ENCODE assay signal across 10 mouse cellular contexts in genomic region chr2:85022043-85022442, GRCm38 (mm10). TPM values are rescaled to one million over a fixed set of nuclear protein-coding genes. Genes with fewer than 3 reads are reported as not detected.
DNase-seq lines count a peak whose midpoint lies in the region; ATAC-seq and TF ChIP-seq lines count a peak whose summit lies in the region.
"Had no signal": no experiment of that assay in that cellular context is flagged by ENCODE, and none has a peak within 500 bp of the region (broad histone marks: within the 10 kb centered on the region; RNA-seq: fewer than 3 reads in every experiment).

No protein-coding gene starts in this region.

- DNase-seq in hindbrain, embryonic 11.5 days (ENCODE audit: low spot score): peak; percentile 46
- DNase-seq in ZHBTc4 (ENCODE audit: low read depth, low spot score): peak; percentile 56
- peak; percentile 32 for DNase-seq in kidney, postnatal 14 days
- no peak for DNase-seq in urinary bladder, postnatal 36 days (ENCODE audit: low spot score in 2 of 2)
- DNase-seq in thymus, postnatal 0 days (ENCODE audit: low spot score): no peak

- no peak overlapping the region for H3K4me3 ChIP-seq in hindbrain, embryonic 11.5 days (ENCODE audit: low read depth, low read length)
- no peak overlapping the region for H3K4me3 ChIP-seq in hindbrain, embryonic 16.5 days (ENCODE audit: low read length)
- H3K4me3 ChIP-seq in E14TG2a.4 (replicated peaks; ENCODE audit: low read length): no peak overlapping the region
- no peak overlapping the region for H3K4me3 ChIP-seq in midbrain, embryonic 15.5 days
- H3K4me3 ChIP-seq: myocyte had no signal

- no peak for ATAC-seq in hindbrain, embryonic 11.5 days (ENCODE audit: low FRiP score)
- no peak; the same call in 1 of the 2 replicates for ATAC-seq in hindbrain, embryonic 16.5 days
- ATAC-seq in midbrain, embryonic 15.5 days (replicated peaks): no peak

- H3K27me3 ChIP-seq in hindbrain, embryonic 11.5 days (ENCODE audit: control insufficient read depth, insufficient read depth, low read length): no peaks in the 10 kb centered on the region
- no peaks in the 10 kb centered on the region for H3K27me3 ChIP-seq in hindbrain, embryonic 16.5 days (replicated peaks; ENCODE audit: control insufficient read depth, insufficient read depth, low read length)
- H3K27me3 ChIP-seq in E14TG2a.4 (ENCODE audit: insufficient read depth, low read length): peaks cover 26% of the 10 kb centered on the region; the same call in 1 of the 2 replicates
- no peaks in the 10 kb centered on the region for H3K27me3 ChIP-seq in midbrain, embryonic 15.5 days (replicated peaks)

- WGBS in hindbrain, embryonic 11.5 days: 22% methylated on average over 4 of the region's 4 CpGs
- WGBS in hindbrain, embryonic 16.5 days: 19% methylated on average over 4 of the region's 4 CpGs
- 25% methylated on average over 4 of the region's 4 CpGs for WGBS in midbrain, embryonic 15.5 days

- H3K36me3 ChIP-seq in hindbrain, embryonic 11.5 days (ENCODE audit: control insufficient read depth, insufficient read depth, low read length): no peaks in the 10 kb centered on the region
- no peaks in the 10 kb centered on the region for H3K36me3 ChIP-seq in hindbrain, embryonic 16.5 days (ENCODE audit: control insufficient read depth, insufficient read depth, low read length)
- no peaks in the 10 kb centered on the region for H3K36me3 ChIP-seq in E14TG2a.4 (ENCODE audit: insufficient read depth, low read length)
- H3K36me3 ChIP-seq in midbrain, embryonic 15.5 days (replicated peaks): no peaks in the 10 kb centered on the region

- peak; percentile 51 for TF ChIP-seq CTCF in E14TG2a.4 (conservative IDR thresholded peaks at IDR 0.05; ENCODE audit: low read length)

- H3K4me1 ChIP-seq in hindbrain, embryonic 11.5 days (replicated peaks; ENCODE audit: control insufficient read depth, insufficient read depth, low read length): no peaks in the 10 kb centered on the region
- no peaks in the 10 kb centered on the region for H3K4me1 ChIP-seq in hindbrain, embryonic 16.5 days (ENCODE audit: control insufficient read depth, insufficient read depth, low read depth, low read length)
- 0 out of 2 replicates have a peak, but pooled peaks cover 3% of the 10 kb centered on the region for H3K4me1 ChIP-seq in E14TG2a.4 (replicated peaks; ENCODE audit: low read depth, low read length)
- no peaks in the 10 kb centered on the region for H3K4me1 ChIP-seq in midbrain, embryonic 15.5 days

- H3K9me3 ChIP-seq in hindbrain, embryonic 11.5 days (ENCODE audit: control insufficient read depth, low read length): no peaks in the 10 kb centered on the region
- no peaks in the 10 kb centered on the region for H3K9me3 ChIP-seq in hindbrain, embryonic 16.5 days (ENCODE audit: control insufficient read depth, low read length)
- no peaks in the 10 kb centered on the region for H3K9me3 ChIP-seq in E14TG2a.4 (ENCODE audit: low read length)
- H3K9me3 ChIP-seq in midbrain, embryonic 15.5 days: no peaks in the 10 kb centered on the region

- H3K27ac ChIP-seq in hindbrain, embryonic 11.5 days (ENCODE audit: low read depth, low read length): no peak overlapping the region
- no peak overlapping the region for H3K27ac ChIP-seq in hindbrain, embryonic 16.5 days (ENCODE audit: low read depth, low read length)
- no peak overlapping the region for H3K27ac ChIP-seq in midbrain, embryonic 15.5 days

- no peak overlapping the region for H3K9ac ChIP-seq in hindbrain, embryonic 11.5 days (ENCODE audit: low read depth, low read length)
- H3K9ac ChIP-seq in hindbrain, embryonic 16.5 days (ENCODE audit: low read depth, low read length): no peak overlapping the region
- H3K9ac ChIP-seq in midbrain, embryonic 15.5 days: no peak overlapping the region

- no peak overlapping the region for H3K4me2 ChIP-seq in hindbrain, embryonic 11.5 days (replicated peaks; ENCODE audit: low read depth, low read length)
- H3K4me2 ChIP-seq in hindbrain, embryonic 16.5 days (ENCODE audit: low read length): no peak overlapping the region
- H3K4me2 ChIP-seq in midbrain, embryonic 15.5 days: no peak overlapping the region
- H3K4me2 ChIP-seq: heart, embryonic 11.5 days had no signal

RNA-seq across cellular contexts. Expression of gene Ssrp1, which starts 15.0 kb away (rescaled TPM):
- 306 and 340 TPM in 2 replicates for polyA plus RNA-seq in hindbrain, embryonic 11.5 days (2014; fragmentation: Nextera tagmentation; extraction: Ambion mirVana)
- polyA plus RNA-seq in hindbrain, embryonic 16.5 days (2015; fragmentation: Nextera tagmentation; extraction: Ambion mirVana): 156 and 166 TPM in 2 replicates
- polyA plus RNA-seq in thymus, postnatal 0 days (2015; fragmentation: Nextera tagmentation; extraction: Ambion mirVana): 221 and 245 TPM in 2 replicates
- polyA plus RNA-seq in midbrain, embryonic 15.5 days (2015; fragmentation: Nextera tagmentation; extraction: Ambion mirVana): 180 and 191 TPM in 2 replicates

RNA-seq across cellular contexts. Expression of gene P2rx3, which starts 15.2 kb away (rescaled TPM):
- 7.1 and 11.0 TPM in 2 replicates for polyA plus RNA-seq in hindbrain, embryonic 11.5 days (2014; fragmentation: Nextera tagmentation; extraction: Ambion mirVana)
- 8.0 and 11.2 TPM in 2 replicates for polyA plus RNA-seq in hindbrain, embryonic 16.5 days (2015; fragmentation: Nextera tagmentation; extraction: Ambion mirVana)
- polyA plus RNA-seq in thymus, postnatal 0 days (2015; fragmentation: Nextera tagmentation; extraction: Ambion mirVana): 0.30 and 0.31 TPM in 2 replicates
- polyA plus RNA-seq in midbrain, embryonic 15.5 days (2015; fragmentation: Nextera tagmentation; extraction: Ambion mirVana): 2.2 and 2.9 TPM in 2 replicates

RNA-seq across cellular contexts. Expression of gene Tnks1bp1, which starts 25.8 kb away (rescaled TPM):
- polyA plus RNA-seq in hindbrain, embryonic 11.5 days (2014; fragmentation: Nextera tagmentation; extraction: Ambion mirVana): 10.4 and 11.8 TPM in 2 replicates
- polyA plus RNA-seq in hindbrain, embryonic 16.5 days (2015; fragmentation: Nextera tagmentation; extraction: Ambion mirVana): 19.6 and 29.8 TPM in 2 replicates
- polyA plus RNA-seq in thymus, postnatal 0 days (2015; fragmentation: Nextera tagmentation; extraction: Ambion mirVana): 8.1 and 8.5 TPM in 2 replicates
- 24.3 and 25.3 TPM in 2 replicates for polyA plus RNA-seq in midbrain, embryonic 15.5 days (2015; fragmentation: Nextera tagmentation; extraction: Ambion mirVana)

RNA-seq across cellular contexts. Expression of gene Prg3, which starts 34.0 kb away (rescaled TPM):
- not detected in 2 replicates for polyA plus RNA-seq in hindbrain, embryonic 11.5 days (2014; fragmentation: Nextera tagmentation; extraction: Ambion mirVana)
- not detected in 2 replicates for polyA plus RNA-seq in hindbrain, embryonic 16.5 days (2015; fragmentation: Nextera tagmentation; extraction: Ambion mirVana)
- polyA plus RNA-seq in thymus, postnatal 0 days (2015; fragmentation: Nextera tagmentation; extraction: Ambion mirVana): 0.78 and 1.4 TPM in 2 replicates
- not detected in 2 replicates for polyA plus RNA-seq in midbrain, embryonic 15.5 days (2015; fragmentation: Nextera tagmentation; extraction: Ambion mirVana)
- polyA plus RNA-seq: myocyte had no signal

RNA-seq across cellular contexts. Expression of gene Prg2, which starts 41.8 kb away (rescaled TPM):
- 1.3 TPM in 1 of 2 replicates, not detected in the other for polyA plus RNA-seq in hindbrain, embryonic 11.5 days (2014; fragmentation: Nextera tagmentation; extraction: Ambion mirVana)
- 0.45 TPM in 1 of 2 replicates, not detected in the other for polyA plus RNA-seq in hindbrain, embryonic 16.5 days (2015; fragmentation: Nextera tagmentation; extraction: Ambion mirVana)
- polyA plus RNA-seq in thymus, postnatal 0 days (2015; fragmentation: Nextera tagmentation; extraction: Ambion mirVana): 3.0 and 4.2 TPM in 2 replicates
- 0.35 and 0.42 TPM in 2 replicates for polyA plus RNA-seq in midbrain, embryonic 15.5 days (2015; fragmentation: Nextera tagmentation; extraction: Ambion mirVana)
- polyA plus RNA-seq: myocyte had no signal

Comparison
In these comparisons a context has a peak if more than half of its experiments do, and no peak if none do; other contexts are left out.
1. DNase-seq: peak in hindbrain, embryonic 11.5 days (single experiment), ZHBTc4 (single experiment) and kidney, postnatal 14 days (single experiment); none in urinary bladder, postnatal 36 days (0 of 2) and thymus, postnatal 0 days (single experiment).